Mouse (Mus musculus): Measurements from ENCODE around the gene Naaladl1.

Naaladl1 gene

GRCm38 (mm10) chr19:6084478-6085248 is 20.9 kb upstream of the Naaladl1 start, which contains the start of the genes Zfpl1 and Cdca5:
Gene Zfpl1 (minus strand): TSS chr19:6084956.
Gene Cdca5 (plus strand): TSS chr19:6084983.
- peak; percentile 94 to 96 for DNase-seq (ENCODE audit: low spot score in 2 of 2)

DNA sequence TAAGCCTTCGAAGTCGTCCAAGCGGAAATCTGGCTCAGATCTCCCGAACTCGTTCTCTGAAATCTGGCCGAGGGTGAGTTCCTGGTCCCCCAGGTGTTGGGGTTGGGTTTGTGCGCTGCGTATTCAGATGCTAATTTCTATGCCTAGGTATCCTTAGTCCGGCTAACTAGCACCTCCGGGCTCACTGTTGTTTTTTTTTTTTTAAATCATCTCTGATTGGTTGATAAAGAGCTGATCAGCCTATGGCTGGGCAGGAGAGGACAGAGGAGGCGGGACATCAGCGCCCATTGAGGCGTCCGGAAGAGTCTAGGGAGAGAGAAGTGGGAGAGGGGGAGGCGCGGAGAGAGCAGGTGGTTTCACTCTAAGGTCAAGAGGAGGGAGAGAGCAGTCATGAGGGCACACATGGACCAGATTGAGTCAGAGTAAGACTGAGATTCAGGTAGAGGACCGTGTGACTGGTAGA is 20.1 kb upstream of the Naaladl1 start:
- no peak for DNase-seq (ENCODE audit: low spot score in 2 of 2)

DNA sequence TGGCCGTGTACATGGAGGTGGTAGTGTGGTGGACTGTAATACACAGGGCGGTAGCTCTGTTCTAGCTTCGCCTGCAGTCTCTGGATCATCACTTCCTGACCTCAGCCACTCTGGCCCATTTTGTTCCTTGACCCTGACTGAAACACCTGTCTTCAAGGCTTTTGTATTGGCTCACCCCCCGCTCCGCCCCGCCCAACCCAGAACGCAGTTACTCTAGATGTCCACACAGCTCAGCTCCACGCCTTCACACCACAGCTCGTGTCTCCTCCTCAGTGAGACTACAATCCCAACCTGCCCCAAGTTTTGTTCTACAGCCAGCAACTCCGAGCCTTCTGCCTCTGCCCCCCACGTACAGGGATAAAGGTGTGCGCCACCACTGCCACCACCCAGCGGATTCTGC is 16.7 kb upstream of the Naaladl1 start:
- no peak for DNase-seq (ENCODE audit: low spot score in 2 of 2)

DNA sequence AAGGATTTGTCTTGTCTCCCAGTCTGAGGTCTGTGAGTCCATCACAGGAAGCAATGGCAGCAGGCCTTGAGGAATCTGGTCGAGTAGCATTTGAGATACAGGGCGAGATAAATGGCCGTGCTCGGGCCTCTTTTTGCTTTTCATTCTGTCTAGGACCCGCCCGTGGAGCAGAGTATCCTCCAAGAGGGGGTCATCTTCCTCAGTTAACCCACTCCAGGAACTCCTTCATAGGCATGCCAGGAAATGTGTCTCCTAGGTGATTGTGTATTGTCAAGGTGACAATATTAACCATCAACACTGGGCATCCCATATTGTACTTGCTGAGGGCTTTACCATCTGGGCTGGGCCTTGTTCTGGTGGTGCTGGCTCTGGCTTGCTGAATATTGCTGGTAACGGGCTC is 11.5 kb upstream of the Naaladl1 start, which contains the start of gene AC131692.1:
Gene AC131692.1, plus strand, starts transcription at position 301 of the 400 bp plus-strand sequence.
- DNase-seq (ENCODE audit: low spot score in 2 of 2), result no peak

GRCm38 (mm10) chr19:6097847-6098246 is 7.7 kb upstream of the Naaladl1 start:
- no peak for DNase-seq (ENCODE audit: low spot score in 2 of 2)

- no peak for DNase-seq (ENCODE audit: low spot score in 2 of 2)
Measured at GRCm38 (mm10) chr19:6101186-6101585, 4.4 kb upstream of the Naaladl1 start.

GRCm38 (mm10) chr19:6102169-6102853 is 3.3 kb upstream of the Naaladl1 start:
- no peak for DNase-seq (ENCODE audit: low spot score in 2 of 2)

GRCm38 (mm10) chr19:6104476-6104875 is 1.1 kb upstream of the Naaladl1 start:
- no peak for DNase-seq (ENCODE audit: low spot score in 2 of 2)

DNA sequence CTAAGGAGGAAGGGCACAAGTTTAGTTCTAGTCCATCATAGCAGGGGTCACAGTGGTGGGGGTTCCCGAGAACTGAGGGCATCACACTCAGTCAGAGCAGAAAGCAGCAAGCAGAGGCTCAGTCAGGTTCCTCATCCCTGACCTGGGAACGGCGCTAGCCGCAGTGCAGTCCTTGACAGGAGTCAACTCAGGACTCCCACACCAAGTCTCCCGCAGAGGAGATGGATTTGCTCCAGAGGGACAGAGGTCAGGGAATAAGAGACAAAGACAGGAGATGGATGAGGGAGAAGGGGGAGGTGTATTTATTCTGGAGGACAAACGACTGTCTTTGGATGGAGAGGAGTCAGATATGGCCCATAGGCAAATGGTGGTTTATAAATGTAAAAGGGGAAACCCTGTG is 7.5 kb downstream of the Naaladl1 start:
- no peak for DNase-seq (ENCODE audit: low spot score in 2 of 2)

- DNase-seq (ENCODE audit: low spot score in 2 of 2), result peak in 1 of 2 experiments; percentile 15
Measured at GRCm38 (mm10) chr19:6116113-6116850, 10.7 kb downstream of the Naaladl1 start.

DNA sequence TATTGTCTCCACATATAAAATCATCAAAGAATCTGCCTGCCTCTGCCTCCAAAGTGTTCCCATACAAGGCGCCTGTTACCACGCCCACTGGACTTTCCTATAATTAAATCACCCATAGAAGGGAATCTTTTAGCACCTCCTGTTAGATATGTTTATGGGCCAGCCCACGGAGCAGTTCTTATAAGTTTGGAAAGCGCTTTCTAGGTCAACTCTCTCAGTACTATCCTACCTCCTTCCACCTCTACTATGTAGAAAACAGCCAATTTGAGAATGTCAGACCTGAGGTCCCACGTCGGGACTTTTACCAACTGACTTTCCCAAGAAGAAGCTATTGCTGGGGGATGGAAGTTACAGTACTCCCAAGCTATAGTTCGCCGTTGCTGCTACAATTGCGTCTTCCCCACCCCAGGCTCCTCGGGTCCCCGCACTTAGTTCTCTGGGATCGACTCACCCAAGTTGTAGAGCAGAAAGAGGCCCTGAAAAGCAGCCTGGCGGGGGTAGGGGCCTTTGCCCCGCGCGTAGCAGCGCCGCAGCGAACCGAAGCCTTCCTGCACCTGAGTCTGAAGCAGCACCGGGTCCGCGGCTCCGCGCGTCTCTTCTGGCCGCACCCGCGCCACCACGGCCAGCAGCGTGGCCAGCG is 11.9 kb downstream of the Naaladl1 start:
- no peak for DNase-seq (ENCODE audit: low spot score in 2 of 2)

- peak; percentile 88 to 89 for DNase-seq (ENCODE audit: low spot score in 2 of 2)
Measured at GRCm38 (mm10) chr19:6117986-6118676, 12.5 kb downstream of the Naaladl1 start, which contains the start of gene Sac3d1. Gene Sac3d1 (minus strand): TSS chr19:6118650.

DNA sequence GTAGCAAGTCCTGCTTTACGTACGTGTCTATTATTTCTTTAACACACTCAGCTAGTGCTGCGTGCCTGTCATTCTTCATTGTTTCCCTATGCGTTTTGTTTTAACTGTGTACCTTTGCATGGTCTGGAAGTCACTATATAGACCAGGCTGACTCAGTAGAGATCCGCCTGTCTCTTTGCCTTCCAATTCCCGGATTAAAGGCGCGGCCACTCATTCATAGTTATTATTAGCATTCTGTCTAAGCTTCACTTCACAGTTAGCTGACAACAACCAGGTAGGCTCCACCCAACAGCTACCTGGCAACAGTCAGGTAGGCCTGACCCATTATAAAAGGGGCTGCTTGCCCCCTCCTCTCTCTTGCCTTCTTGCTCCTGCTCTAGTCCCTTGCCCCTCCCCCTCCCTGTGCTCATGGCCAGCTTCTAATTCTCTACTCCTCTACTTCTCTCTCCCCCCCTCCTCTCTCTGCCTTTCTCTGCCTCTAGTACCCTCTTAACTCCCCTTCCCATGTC is 13.1 kb downstream of the Naaladl1 start:
- DNase-seq (ENCODE audit: low spot score in 2 of 2), result no peak

- DNase-seq (ENCODE audit: low spot score in 2 of 2), result no peak
Measured at GRCm38 (mm10) chr19:6121761-6122160, 16.2 kb downstream of the Naaladl1 start.

DNA sequence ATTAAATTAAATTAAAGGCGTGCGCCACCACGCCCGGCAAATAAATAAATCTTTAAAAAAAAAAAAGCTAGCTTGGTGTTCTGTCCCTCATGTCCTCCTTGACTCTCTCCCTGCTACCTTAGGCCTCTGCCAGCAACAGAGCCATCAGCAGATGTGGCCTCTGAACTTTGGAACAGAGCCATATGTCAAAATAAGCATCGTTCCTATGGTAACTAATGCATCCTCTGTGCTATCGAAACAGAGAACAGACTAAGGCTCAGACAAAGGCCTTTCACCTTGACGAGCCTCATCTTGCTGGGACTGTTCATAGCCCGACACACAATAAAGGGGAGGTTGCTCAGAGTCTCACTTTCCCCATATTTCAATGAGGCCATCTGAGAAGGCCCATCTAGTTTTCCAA is 17.7 kb downstream of the Naaladl1 start:
- DNase-seq (ENCODE audit: low spot score in 2 of 2), result no peak

DNA sequence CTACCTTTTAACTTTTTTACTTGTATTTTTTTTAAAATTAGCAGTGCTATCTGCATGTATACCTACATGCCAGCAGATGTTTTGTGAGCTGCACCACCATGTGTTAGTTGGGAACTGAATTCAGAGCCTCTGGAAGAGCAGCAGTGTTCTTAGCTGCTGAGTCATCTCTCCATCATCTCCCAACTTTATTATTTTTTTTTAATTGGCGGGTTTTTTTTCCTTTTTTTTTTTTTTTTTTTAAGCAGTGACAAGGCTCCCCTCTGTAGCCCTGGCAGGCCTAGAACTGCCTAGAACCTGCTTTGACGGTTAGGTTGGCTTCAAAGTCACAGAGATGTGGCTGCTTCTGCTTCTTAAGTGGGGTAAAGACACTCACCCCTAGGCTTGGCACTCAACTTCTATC is 19.3 kb downstream of the Naaladl1 start:
- no peak for DNase-seq (ENCODE audit: low spot score in 2 of 2)

DNA sequence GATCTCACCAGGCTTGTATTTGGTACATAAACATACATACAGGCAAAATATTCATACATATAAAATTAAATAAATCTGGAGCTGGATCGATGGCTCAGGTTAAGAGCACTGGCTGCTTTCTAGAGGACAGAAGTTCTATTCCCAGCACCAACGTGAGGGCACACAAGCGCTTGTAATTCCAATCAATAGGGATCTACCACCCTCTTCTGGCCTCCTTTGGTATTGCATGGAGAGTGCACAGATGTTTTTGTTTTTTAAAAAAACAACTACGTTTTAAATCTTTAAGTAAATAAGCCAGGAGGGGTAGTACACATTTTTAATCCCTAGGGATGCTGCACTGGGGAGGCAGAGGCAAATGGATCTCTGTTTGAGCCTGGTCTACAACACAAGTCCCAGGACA is 20.7 kb downstream of the Naaladl1 start:
- DNase-seq (ENCODE audit: low spot score in 2 of 2), result peak in 1 of 2 experiments; percentile 47

DNA sequence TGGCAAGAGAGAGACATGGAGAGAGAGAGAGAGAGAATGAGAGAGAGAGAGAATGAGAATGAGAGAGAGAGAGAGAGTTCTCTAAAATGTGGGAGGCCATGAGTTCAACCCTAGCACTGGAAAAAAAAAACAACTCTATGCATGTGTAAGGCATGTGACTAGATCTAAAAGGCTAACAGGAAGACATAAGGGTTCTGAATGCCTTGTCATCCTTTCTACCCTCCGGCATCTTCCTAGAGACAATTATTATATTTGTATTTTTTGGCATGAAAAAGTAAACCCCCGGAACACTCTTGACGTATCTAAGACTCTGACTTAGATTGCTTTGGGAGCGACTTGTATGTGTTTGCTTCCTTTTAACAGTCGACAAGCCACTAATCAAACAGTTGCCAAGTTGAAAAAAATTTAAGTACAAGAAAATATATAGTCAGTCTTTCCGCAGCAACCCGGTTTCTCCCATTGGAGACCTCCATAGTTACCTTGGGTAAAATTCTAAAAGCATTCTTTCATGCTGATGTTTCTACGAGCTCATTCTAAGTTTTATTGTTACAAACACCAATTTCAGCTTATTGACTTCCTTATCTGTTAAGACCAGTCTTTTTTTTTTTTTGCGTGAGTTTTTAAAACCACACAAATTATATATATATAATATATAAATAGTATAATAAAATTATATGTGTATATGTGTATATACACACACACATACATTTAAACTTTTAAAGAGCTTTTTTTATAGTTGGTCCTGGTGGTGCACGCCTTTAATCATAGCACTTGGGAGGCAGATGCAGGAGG is 21.4 kb downstream of the Naaladl1 start:
- no peak for DNase-seq (ENCODE audit: low spot score in 2 of 2)

GRCm38 (mm10) chr19:6127760-6128341 is 22.3 kb downstream of the Naaladl1 start, which contains the start of gene Snx15:
Gene Snx15 (minus strand): TSS chr19:6128304.
- DNase-seq (ENCODE audit: low spot score in 2 of 2), result peak; percentile 94 to 97

Measured in heart, adult 9 months (tissue).